Mouse (Mus musculus) midbrain, embryonic 16.5 days (tissue): Measurements from ENCODE around the gene Lmbrd2. TPM values are rescaled to one million over a fixed set of nuclear protein-coding genes. Genes with fewer than 3 reads are reported as not detected.

ENCODE experiments used
- ATAC-seq: fragments of 200-750 bp; cut with Nextera tagmentation; 2 replicates; pipeline ENCODE4 v1.8.0; 2017; ENCODE audit warnings: moderate TSS enrichment
- H3K27ac ChIP-seq: fragments of 300-500 bp; sonication (generic); 2 replicates; pipeline ENCODE4 v1.5.1; 2014; ENCODE audit warnings: mild to moderate bottlenecking, low read length, mixed read lengths
- H3K27me3 ChIP-seq: fragments of 300-500 bp; sonication (generic); 2 replicates; pipeline ENCODE4 v1.6.1; 2014; ENCODE audit warnings: low read depth, low read length, mixed read lengths; ENCODE audit not compliant: control insufficient read depth, insufficient read depth
- H3K36me3 ChIP-seq: fragments of 300-500 bp; sonication (generic); 2 replicates; pipeline ENCODE4 v1.6.1; 2014; ENCODE audit warnings: mild to moderate bottlenecking, low read length, moderate library complexity, mixed read lengths; ENCODE audit not compliant: control insufficient read depth, insufficient read depth
- H3K4me1 ChIP-seq: fragments of 300-500 bp; sonication (generic); 2 replicates; pipeline ENCODE4 v1.6.1; 2014; ENCODE audit warnings: mild to moderate bottlenecking, low read length, mixed read lengths; ENCODE audit not compliant: control insufficient read depth, insufficient read depth
- H3K4me2 ChIP-seq: fragments of 300-500 bp; sonication (generic); 2 replicates; pipeline ENCODE4 v1.6.1; 2014; ENCODE audit warnings: mild to moderate bottlenecking, low read length, mixed read lengths
- H3K4me3 ChIP-seq: fragments of 300-500 bp; sonication (generic); 2 replicates; pipeline ENCODE4 v1.5.1; 2014; ENCODE audit warnings: low read depth, mild to moderate bottlenecking, low read length, moderate library complexity, mixed read lengths
- H3K9ac ChIP-seq: fragments of 300-500 bp; sonication (generic); 2 replicates; pipeline ENCODE4 v1.6.1; 2014; ENCODE audit warnings: low read depth, low read length, mixed read lengths
- H3K9me3 ChIP-seq: fragments of 300-500 bp; sonication (generic); replicated peaks from 2 replicates; pipeline ENCODE4 v1.6.1; 2014; ENCODE audit warnings: mild to moderate bottlenecking, low read length, mixed read lengths; ENCODE audit not compliant: control insufficient read depth, poor library complexity, severe bottlenecking
- WGBS: fragments of 180-500 bp; shearing (Covaris S2); extraction: QIAGEN DNeasy Blood & Tissue Kit; methylation state at CpG from one replicate; pipeline ENCODE4 v1.1.7; 2014; 5-methylcytosine and 5-hydroxymethylcytosine counted together
- polyA plus RNA-seq: library from polyadenylated mRNA; unstranded; fragments of >200 nt; fragmentation: Nextera tagmentation; extraction: Ambion mirVana; gene quantifications from 2 replicates; pipeline ENCODE4 v1.2.1, GENCODE M21; 2015

Lmbrd2 gene
- polyA plus RNA-seq: 3.3 and 3.6 TPM in 2 replicates

DNA sequence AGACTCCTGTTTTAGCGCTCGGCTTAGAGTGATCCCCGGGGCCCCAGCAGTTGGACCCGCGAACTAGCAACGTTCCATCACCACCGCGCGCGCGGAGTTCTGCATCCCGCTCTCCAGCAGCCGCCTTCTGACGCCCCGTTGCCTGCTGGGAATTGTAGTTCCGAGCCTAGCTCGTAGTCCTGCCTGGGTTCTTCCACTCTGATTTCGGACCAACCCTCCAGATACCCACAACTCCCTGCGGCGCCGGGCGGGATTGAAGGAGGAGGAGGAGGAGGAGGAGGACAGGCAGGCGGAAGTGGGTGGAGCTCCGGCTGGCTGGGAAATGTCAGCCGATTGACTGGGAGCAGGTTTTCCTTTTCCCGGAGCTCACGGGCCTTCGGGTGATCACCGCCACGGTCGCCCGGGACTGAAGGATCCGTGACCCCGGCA is at the start of gene Lmbrd2:
TSS of gene Lmbrd2 (plus strand) at position 299 of the 429 bp plus-strand sequence.
- H3K27ac ChIP-seq: peak within 1 kb of the TSS; percentile 90
- H3K36me3 ChIP-seq: peaks cover 8% of the 10 kb centered on the region
- peaks cover 15% of the 10 kb centered on the region for H3K4me1 ChIP-seq
- H3K9me3 ChIP-seq: no peaks in the 10 kb centered on the region
- H3K4me2 ChIP-seq: peak within 1 kb of the TSS; percentile 92
- no peaks in the 10 kb centered on the region for H3K27me3 ChIP-seq
- ATAC-seq: peak; percentile 99
- peak within 1 kb of the TSS; percentile 88 for H3K4me3 ChIP-seq
- H3K9ac ChIP-seq: peak within 1 kb of the TSS; percentile 85
- WGBS: under 1% methylated on average over 34 of the region's 34 CpGs

GRCm38 (mm10) chr15:9090662-9091061 is 49.7 kb upstream of the Lmbrd2 start:
- H3K4me3 ChIP-seq: no peak overlapping the region
- no peak overlapping the region for H3K27ac ChIP-seq
- ATAC-seq: no peak
- H3K4me1 ChIP-seq: no peaks in the 10 kb centered on the region; the same call in 1 of the 2 replicates
- WGBS: 94% methylated on average over 5 of the region's 5 CpGs
- no peaks in the 10 kb centered on the region for H3K27me3 ChIP-seq
- H3K9me3 ChIP-seq: no peaks in the 10 kb centered on the region
- H3K9ac ChIP-seq: no peak overlapping the region
- peaks cover 14% of the 10 kb centered on the region for H3K36me3 ChIP-seq
- no peak overlapping the region for H3K4me2 ChIP-seq

DNA sequence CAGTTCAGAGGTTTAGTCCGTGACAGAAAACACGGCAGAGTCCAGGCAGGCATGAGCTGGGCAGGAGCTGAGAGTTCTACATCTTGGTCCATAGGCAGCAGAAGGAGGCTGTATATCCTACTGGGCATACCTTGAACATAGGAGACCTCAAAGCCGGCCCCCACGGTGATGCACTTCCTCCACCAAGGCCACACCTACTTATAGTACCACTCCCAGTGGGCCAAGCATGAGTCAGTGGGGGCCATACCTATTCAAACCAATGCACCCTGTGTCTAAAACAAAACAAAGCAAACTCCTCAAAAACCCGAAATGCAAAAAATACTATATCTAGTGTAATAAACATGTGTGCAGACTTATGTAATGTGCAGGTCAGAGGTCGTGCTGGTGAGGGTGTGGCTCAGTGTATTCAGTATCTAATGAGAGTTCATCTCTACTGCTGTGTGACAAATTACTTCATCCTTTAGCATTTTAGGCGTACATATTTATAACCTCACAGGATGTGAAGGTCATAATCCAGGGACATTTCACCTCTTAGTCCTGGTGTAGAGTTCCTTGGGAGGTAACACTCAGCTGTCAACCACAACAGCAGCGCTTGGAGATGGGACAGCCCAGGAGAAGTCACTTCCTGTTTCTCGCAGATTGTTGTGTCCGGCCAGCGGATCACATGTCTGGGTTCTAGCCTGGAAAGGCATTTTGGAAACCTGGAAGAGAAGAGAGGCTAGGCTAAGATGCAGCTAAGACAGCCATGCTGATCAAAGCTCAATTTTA is 46.6 kb upstream of the Lmbrd2 start:
- Histone ChIP-seq H3K36me3 (peaks cover 14% of the 10 kb centered on the region), H3K27me3 (no peaks in the 10 kb centered on the region), H3K9ac (no peak overlapping the region), H3K27ac (no peak overlapping the region), H3K4me2 (no peak overlapping the region), H3K4me1 (no peaks in the 10 kb centered on the region; the same call in 1 of the 2 replicates), H3K4me3 (no peak overlapping the region), H3K9me3 (no peaks in the 10 kb centered on the region)
- WGBS: 78% methylated on average over 11 of the region's 11 CpGs
- ATAC-seq: no peak

DNA sequence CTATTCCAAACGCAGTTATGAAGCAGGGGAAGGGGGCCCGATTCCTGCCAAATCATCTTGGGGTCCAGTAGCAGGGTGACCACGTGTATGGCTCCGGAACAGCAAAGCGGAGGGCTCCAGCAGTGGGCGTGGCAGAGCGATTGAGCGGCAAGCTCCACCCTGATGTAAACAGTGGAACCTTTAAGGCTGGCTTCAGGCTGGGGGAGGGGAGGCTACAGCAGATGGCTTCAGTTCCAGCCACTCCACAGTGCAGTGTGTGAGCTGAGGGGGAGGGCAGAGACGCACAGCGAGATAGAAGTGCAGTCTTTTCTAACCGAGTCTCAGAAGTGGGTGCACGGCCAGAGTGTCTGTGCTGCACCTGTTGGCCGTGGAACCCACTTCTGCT is 46.0 kb upstream of the Lmbrd2 start:
- Histone ChIP-seq H3K9me3 (no peaks in the 10 kb centered on the region), H3K4me1 (no peaks in the 10 kb centered on the region; the same call in 1 of the 2 replicates), H3K27ac (no peak overlapping the region), H3K27me3 (no peaks in the 10 kb centered on the region), H3K4me3 (no peak overlapping the region), H3K4me2 (no peak overlapping the region), H3K9ac (no peak overlapping the region), H3K36me3 (peaks cover 14% of the 10 kb centered on the region)
- ATAC-seq: peak; percentile 76; the same call in 1 of the 2 replicates
- 26% methylated on average over 13 of the region's 13 CpGs for WGBS

GRCm38 (mm10) chr15:9096865-9097264 is 43.5 kb upstream of the Lmbrd2 start:
- Histone ChIP-seq H3K4me3 (no peak overlapping the region), H3K9me3 (no peaks in the 10 kb centered on the region), H3K27ac (no peak overlapping the region), H3K36me3 (peaks cover 17% of the 10 kb centered on the region), H3K4me2 (no peak overlapping the region), H3K27me3 (no peaks in the 10 kb centered on the region), H3K9ac (no peak overlapping the region), H3K4me1 (no peaks in the 10 kb centered on the region; the same call in 1 of the 2 replicates)
- no peak for ATAC-seq
- WGBS: 85% methylated on average over 4 of the region's 4 CpGs

GRCm38 (mm10) chr15:9100446-9101077 is 39.8 kb upstream of the Lmbrd2 start:
- H3K4me1 ChIP-seq: no peaks in the 10 kb centered on the region
- peak; percentile 80 for ATAC-seq
- no peak overlapping the region for H3K9ac ChIP-seq
- H3K36me3 ChIP-seq: peaks cover 3% of the 10 kb centered on the region; the same call in 1 of the 2 replicates
- WGBS: 62% methylated on average over 10 of the region's 10 CpGs
- no peak overlapping the region for H3K4me2 ChIP-seq
- no peaks in the 10 kb centered on the region for H3K27me3 ChIP-seq
- H3K9me3 ChIP-seq: no peaks in the 10 kb centered on the region
- no peak overlapping the region for H3K4me3 ChIP-seq
- H3K27ac ChIP-seq: no peak overlapping the region

DNA sequence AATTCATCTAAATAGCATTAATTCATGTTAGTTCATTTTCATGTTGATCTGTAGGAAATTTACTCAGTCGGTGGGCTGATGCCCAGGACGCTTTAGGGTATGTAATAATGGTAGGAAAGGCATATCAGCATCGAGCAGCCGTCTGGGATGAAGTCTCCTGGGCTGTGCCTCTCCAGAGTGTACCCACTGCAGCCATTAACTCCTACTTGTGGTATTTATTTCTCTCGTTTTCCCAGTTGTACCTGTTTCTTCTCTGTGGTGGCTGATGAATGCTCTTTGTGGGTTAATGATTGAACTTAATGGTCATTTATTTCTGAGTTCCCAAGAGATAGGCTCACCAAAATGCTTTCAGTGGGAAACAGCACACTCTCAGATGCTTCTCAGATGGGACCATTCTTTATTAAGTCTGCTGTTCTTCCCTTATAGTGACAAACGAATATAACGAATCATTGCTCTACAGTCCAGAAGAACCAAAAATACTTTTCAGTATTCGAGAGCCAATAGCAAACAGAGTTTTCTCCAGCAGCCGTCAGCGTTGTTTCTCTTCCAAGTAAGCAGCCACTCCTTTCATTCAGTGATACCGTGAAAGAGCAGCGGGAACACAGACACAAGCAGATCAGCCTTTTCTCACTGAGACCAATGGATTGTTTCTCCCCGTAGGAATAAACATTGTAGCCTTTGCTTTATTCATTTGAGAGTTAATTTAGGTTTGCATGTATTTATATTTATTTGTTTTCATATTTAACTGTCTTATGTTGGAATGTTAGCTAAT is 33.9 kb upstream of the Lmbrd2 start:
- Histone ChIP-seq H3K27me3 (no peaks in the 10 kb centered on the region), H3K9me3 (no peaks in the 10 kb centered on the region), H3K36me3 (peaks cover 8% of the 10 kb centered on the region), H3K9ac (no peak overlapping the region), H3K4me2 (no peak overlapping the region), H3K4me3 (no peak overlapping the region), H3K4me1 (no peaks in the 10 kb centered on the region), H3K27ac (no peak overlapping the region)
- ATAC-seq: no peak
- WGBS: 87% methylated on average over 13 of the region's 13 CpGs

DNA sequence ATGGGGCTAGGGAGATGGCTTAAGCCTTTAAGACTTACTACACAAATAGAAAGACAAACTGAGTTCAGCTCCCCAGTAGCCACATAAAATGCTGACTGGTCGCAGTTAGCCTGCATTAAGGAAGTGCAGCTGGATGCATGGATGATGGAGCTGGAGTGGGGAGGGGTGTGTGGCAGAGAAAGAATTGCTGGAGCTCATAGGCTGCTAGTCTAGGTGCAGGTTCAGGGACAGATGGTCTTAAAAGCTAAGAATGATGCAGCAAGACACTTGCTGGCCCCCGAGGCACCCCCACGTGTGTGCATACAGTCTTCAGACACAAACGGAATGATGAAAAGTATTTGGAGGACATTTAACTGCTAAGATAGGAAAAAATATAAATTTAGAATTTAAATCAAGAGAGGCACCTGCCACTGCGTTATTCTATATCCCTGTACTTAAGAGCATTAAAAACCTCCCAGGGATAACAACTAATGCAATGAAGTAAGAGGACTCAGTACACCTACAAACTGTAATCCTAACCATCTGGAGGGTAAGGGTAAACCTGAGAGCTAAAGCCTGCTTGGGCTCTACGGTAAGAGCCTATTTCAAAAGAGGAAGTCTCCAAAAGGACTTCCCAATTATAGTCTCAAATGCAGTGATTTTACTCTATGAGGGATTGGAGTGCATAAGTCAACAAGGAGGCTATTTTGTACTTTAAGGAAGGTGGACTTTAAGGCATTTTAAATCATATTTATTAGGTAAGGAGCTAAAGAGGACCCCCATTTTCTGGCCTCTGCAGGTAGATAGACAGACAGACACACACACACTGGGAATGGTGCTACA is 29.6 kb upstream of the Lmbrd2 start:
- H3K27ac ChIP-seq: no peak overlapping the region
- H3K9me3 ChIP-seq: no peaks in the 10 kb centered on the region
- H3K4me3 ChIP-seq: no peak overlapping the region
- H3K4me2 ChIP-seq: no peak overlapping the region
- 88% methylated on average over 6 of the region's 6 CpGs for WGBS
- H3K36me3 ChIP-seq: peaks cover 14% of the 10 kb centered on the region
- no peaks in the 10 kb centered on the region for H3K4me1 ChIP-seq
- ATAC-seq: no peak
- H3K27me3 ChIP-seq: no peaks in the 10 kb centered on the region
- no peak overlapping the region for H3K9ac ChIP-seq
